Mouse (Mus musculus) hindbrain, embryonic 16.5 days (tissue): ENCODE data around the gene Zfp27. TPM values are rescaled to one million over a fixed set of nuclear protein-coding genes. Genes with fewer than 3 reads are reported as not detected.
"Not testable (repeated sequence)": the region's sequence is repeated elsewhere in the genome, so short reads cannot be mapped to it uniquely, and the experiment has no call there.

Source experiments
- ATAC-seq: fragments of 200-750 bp; cut with Nextera tagmentation; 2 replicates; pipeline ENCODE4 v1.8.0; 2017; ENCODE audit warnings: moderate TSS enrichment, moderate library complexity
- H3K27ac ChIP-seq: fragments of 300-500 bp; sonication (generic); 2 replicates; pipeline ENCODE4 v1.5.1; 2014; ENCODE audit warnings: low read depth, mild to moderate bottlenecking, control low read depth, low read length, moderate library complexity
- H3K27me3 ChIP-seq: fragments of 300-500 bp; sonication (generic); replicated peaks from 2 replicates; pipeline ENCODE4 v1.6.1; 2014; ENCODE audit warnings: low read length; ENCODE audit not compliant: control insufficient read depth, insufficient read depth
- H3K36me3 ChIP-seq: fragments of 300-500 bp; sonication (generic); 2 replicates; pipeline ENCODE4 v1.6.1; 2014; ENCODE audit warnings: mild to moderate bottlenecking, low read length, moderate library complexity, mixed read lengths; ENCODE audit not compliant: control insufficient read depth, insufficient read depth
- H3K4me1 ChIP-seq: fragments of 300-500 bp; sonication (generic); 2 replicates; pipeline ENCODE4 v1.6.1; 2014; ENCODE audit warnings: low read depth, low read length; ENCODE audit not compliant: control insufficient read depth, insufficient read depth
- H3K4me2 ChIP-seq: fragments of 300-500 bp; sonication (generic); 2 replicates; pipeline ENCODE4 v1.6.1; 2014; ENCODE audit warnings: mild to moderate bottlenecking, low read length, control low read depth, moderate library complexity
- H3K4me3 ChIP-seq: fragments of 300-500 bp; sonication (generic); 2 replicates; pipeline ENCODE4 v1.5.1; 2014; ENCODE audit warnings: mild to moderate bottlenecking, low read length, control low read depth, moderate library complexity
- H3K9ac ChIP-seq: fragments of 300-500 bp; sonication (generic); 2 replicates; pipeline ENCODE4 v1.6.1; 2014; ENCODE audit warnings: low read depth, mild to moderate bottlenecking, control low read depth, low read length, moderate library complexity
- H3K9me3 ChIP-seq: fragments of 300-500 bp; sonication (generic); 2 replicates; pipeline ENCODE4 v1.6.1; 2014; ENCODE audit warnings: mild to moderate bottlenecking, low read length, moderate library complexity; ENCODE audit not compliant: control insufficient read depth
- WGBS: fragments of 180-500 bp; shearing (Covaris S2); extraction: QIAGEN DNeasy Blood & Tissue Kit; methylation state at CpG from one replicate; pipeline ENCODE4 v1.1.7; 2014; 5-methylcytosine and 5-hydroxymethylcytosine counted together
- polyA plus RNA-seq: library from polyadenylated mRNA; unstranded; fragments of >200 nt; fragmentation: Nextera tagmentation; extraction: Ambion mirVana; gene quantifications from 2 replicates; pipeline ENCODE4 v1.2.1, GENCODE M21; 2015

Gene Zfp27
- polyA plus RNA-seq, 1 experiment from 2014 or later, result 12.9 TPM

DNA sequence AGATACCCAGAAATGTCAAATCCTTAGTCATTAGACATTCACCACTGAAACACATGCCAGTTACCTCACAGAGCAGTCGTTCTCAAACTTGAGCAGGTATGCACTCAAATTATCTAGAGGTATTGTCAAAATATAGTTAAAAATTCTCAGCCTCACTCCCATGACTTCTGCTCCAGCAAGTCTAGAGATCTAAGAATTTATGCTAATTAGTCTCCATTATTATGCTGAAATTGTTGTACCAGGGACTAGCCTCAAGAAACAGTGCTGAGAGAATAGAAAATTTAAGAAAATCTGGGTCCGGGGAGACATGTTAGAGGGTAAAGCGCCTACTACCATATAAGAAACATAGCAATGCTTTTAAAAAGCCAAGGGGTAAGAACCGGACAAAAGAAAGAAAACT, 2.3 kb downstream of the Zfp27 start:
- H3K27me3 ChIP-seq, result no peaks in the 10 kb centered on the region
- no peak overlapping the region for H3K4me3 ChIP-seq
- H3K4me1 ChIP-seq, result peaks cover 2% of the 10 kb centered on the region
- H3K36me3 ChIP-seq, result peaks cover 28% of the 10 kb centered on the region
- 99% methylated on average over 4 of the region's 4 CpGs for WGBS
- H3K9me3 ChIP-seq, result no peaks in the 10 kb centered on the region
- ATAC-seq, result no peak
- H3K4me2 ChIP-seq, result no peak overlapping the region
- H3K9ac ChIP-seq, result no peak overlapping the region
- H3K27ac ChIP-seq, result no peak overlapping the region

DNA sequence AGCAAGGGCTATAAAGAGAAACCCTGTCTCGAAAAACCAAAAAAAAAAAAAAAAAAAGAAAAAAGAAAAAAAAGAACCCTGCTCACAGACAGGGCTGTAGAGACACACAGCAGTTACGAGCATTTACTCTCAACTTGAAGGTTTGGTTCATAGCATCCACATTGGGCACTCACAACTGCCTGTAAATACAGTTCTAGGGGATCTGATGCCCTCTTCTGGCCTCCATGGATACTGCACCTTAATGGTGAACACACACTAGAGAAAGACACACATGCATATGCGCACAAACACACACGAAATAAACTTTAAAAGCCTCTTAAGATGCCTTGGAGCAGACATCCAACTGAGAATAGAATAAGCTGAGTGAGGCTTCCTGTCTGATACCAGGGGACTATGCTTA, 8.0 kb downstream of the Zfp27 start:
- WGBS, result 99% methylated on average over 4 of the region's 4 CpGs
- H3K27me3 ChIP-seq, result no peaks in the 10 kb centered on the region
- H3K4me2 ChIP-seq, result no peak overlapping the region
- peaks cover 28% of the 10 kb centered on the region for H3K9me3 ChIP-seq
- no peak overlapping the region for H3K4me3 ChIP-seq
- peaks cover 80% of the 10 kb centered on the region for H3K36me3 ChIP-seq
- H3K9ac ChIP-seq, result no peak overlapping the region
- no peak for ATAC-seq
- no peaks in the 10 kb centered on the region for H3K4me1 ChIP-seq
- no peak overlapping the region for H3K27ac ChIP-seq

DNA sequence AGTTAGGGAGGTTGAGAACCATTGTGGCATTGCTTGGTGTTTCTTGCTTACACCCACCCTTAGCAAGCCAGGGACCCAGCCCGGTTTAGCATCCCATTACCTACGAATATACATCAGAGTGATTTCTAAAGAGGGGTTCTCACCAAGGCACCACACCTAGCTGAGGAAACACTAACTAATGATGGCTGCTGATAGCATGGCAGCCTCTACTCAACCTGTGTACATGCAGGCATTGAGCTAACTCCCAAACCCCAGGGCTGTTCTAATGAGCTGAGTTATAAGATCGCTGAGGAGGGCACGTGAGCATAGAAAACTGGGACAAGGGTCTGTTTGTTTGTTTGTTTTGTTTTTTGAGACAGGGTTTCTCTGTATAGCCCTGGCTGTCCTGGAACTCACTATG, 13.6 kb downstream of the Zfp27 start:
- H3K9ac ChIP-seq, result no peak overlapping the region
- peaks cover 81% of the 10 kb centered on the region for H3K36me3 ChIP-seq
- H3K27me3 ChIP-seq, result no peaks in the 10 kb centered on the region
- WGBS, result 98% methylated on average over 4 of the region's 4 CpGs
- no peak overlapping the region for H3K4me3 ChIP-seq
- no peaks in the 10 kb centered on the region for H3K4me1 ChIP-seq
- H3K9me3 ChIP-seq, result peaks cover 42% of the 10 kb centered on the region
- no peak overlapping the region for H3K4me2 ChIP-seq
- ATAC-seq, result no peak
- no peak overlapping the region for H3K27ac ChIP-seq

DNA sequence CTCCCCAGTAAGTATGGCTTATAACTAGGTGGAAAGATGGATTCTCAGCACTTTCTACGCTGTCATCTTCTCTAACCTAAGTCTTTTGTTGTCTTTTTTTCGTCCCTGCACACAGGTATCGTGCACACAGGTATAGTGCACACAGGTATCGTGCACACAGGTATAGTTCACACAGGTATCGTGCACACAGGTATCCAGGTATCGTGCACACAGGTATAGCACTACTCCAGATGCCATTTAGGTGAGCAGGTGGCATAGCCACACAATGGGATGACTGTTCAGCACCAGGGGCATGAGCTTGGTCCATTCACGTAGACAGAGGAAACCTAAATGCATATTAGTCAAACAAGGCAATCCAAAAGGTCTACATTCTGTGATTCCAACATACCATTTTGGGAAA, 15.9 kb downstream of the Zfp27 start:
- Histone ChIP-seq H3K9me3 (peaks cover 51% of the 10 kb centered on the region), H3K4me1 (no peaks in the 10 kb centered on the region), H3K27me3 (no peaks in the 10 kb centered on the region), H3K4me2 (no peak overlapping the region), H3K4me3 (no peak overlapping the region), H3K9ac (no peak overlapping the region), H3K27ac (no peak overlapping the region), H3K36me3 (peaks cover 59% of the 10 kb centered on the region)
- 97% methylated on average over 7 of the region's 7 CpGs for whole genome bisulfite sequencing
- ATAC-seq, result no peak

DNA sequence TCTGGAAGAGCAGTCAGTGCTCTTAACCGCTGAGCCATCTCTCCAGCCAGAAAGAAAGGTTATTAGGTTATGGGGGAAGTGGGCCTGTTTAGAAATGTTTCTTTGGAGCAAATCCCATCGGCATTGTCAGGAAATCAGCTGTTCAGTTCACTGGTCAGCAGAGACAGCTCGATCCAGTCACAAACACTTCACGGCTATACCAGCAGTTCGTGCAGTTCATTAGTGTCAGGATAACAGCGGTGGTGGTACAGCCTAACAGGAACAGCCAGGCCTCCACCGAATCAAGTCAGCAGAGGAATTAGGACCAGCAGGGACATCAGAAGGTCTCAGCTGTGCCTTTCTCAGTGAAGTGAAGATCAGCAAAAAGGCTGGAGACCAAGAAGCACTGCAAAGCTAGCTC, 25.5 kb downstream of the Zfp27 start:
- H3K9ac ChIP-seq, result no peak overlapping the region
- no peaks in the 10 kb centered on the region for H3K4me1 ChIP-seq
- ATAC-seq, result no peak
- H3K4me3 ChIP-seq, result no peak overlapping the region
- 92% methylated on average over 7 of the region's 7 CpGs for WGBS
- H3K9me3 ChIP-seq, result peaks cover 11% of the 10 kb centered on the region
- peaks cover 20% of the 10 kb centered on the region for H3K36me3 ChIP-seq
- no peak overlapping the region for H3K4me2 ChIP-seq
- no peaks in the 10 kb centered on the region for H3K27me3 ChIP-seq
- H3K27ac ChIP-seq, result no peak overlapping the region

DNA sequence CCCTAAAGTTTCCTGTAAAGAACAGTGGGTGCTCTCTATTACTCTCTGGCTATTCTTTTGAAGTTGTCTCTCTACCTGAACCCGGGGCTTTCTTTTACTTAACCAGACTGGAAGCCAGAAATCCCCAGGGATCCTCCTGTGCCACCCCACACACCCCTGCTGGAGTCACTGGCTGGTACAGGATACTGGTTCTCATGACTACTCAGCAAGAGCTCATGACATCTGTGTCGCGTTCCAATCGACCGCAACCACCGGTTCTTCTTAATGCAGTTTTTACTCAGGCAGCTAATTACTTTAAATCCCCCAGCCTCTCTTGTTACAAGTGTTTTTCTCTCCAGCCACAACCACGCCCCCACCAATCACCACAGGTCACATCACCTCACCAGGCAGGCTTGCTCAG, 26.3 kb downstream of the Zfp27 start:
- no peak for ATAC-seq
- no peak overlapping the region for H3K27ac ChIP-seq
- no peaks in the 10 kb centered on the region for H3K4me1 ChIP-seq
- H3K4me2 ChIP-seq, result no peak overlapping the region
- H3K27me3 ChIP-seq, result no peaks in the 10 kb centered on the region
- H3K9ac ChIP-seq, result no peak overlapping the region
- peaks cover 20% of the 10 kb centered on the region for H3K9me3 ChIP-seq
- peaks cover 29% of the 10 kb centered on the region for H3K36me3 ChIP-seq
- 79% methylated on average over 7 of the region's 7 CpGs for WGBS
- no peak overlapping the region for H3K4me3 ChIP-seq

DNA sequence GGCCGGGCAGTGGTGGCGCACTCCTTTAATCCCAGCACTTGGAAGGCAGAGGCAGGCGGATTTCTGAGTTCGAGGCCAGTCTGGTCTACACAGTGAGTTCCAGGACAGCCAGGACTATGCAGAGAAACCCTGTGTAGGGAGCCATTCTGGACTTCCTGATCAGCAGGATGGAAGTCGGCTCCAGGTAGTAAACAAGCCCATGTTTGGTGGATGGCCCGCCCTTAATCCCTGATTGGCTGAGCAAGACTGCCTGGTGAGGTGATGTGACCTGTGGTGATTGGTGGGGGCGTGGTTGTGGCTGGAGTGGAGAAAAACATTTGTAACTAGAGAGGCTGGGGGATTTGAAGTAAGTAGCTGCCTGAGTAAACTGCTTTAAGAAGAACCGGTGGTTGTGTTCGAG, 28.8 kb downstream of the Zfp27 start:
- H3K27me3 ChIP-seq, H3K4me2 ChIP-seq, ATAC-seq, H3K9ac ChIP-seq, H3K27ac ChIP-seq, H3K4me1 ChIP-seq, H3K4me3 ChIP-seq: not testable (repeated sequence)
- peaks cover 27% of the 10 kb centered on the region for H3K9me3 ChIP-seq
- WGBS, result 95% methylated on average over 9 of the region's 9 CpGs
- peaks cover 45% of the 10 kb centered on the region for H3K36me3 ChIP-seq

DNA sequence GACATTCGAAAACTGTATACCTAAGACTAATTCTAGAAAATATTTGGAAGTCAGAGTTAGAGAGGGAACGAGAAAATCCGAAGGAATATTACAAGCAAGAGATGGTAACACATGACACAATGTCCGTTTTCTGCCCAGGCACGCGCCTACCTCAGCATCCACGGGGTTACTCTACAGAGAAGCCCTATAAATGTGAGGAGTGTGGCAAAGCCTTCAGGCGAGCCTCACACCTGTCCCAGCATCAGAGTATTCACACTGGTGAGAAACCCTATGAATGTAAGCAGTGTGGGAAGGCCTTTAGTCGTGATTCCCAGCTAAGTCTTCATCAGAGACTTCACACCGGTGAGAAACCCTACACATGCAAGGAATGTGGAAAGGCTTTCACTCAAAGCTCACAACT, 32.1 kb downstream of the Zfp27 start:
- Histone ChIP-seq H3K4me3 (no peak overlapping the region), H3K4me1 (no peaks in the 10 kb centered on the region), H3K27ac (no peak overlapping the region), H3K36me3 (peaks cover 45% of the 10 kb centered on the region), H3K9me3 (peaks cover 37% of the 10 kb centered on the region), H3K9ac (no peak overlapping the region), H3K4me2 (no peak overlapping the region), H3K27me3 (no peaks in the 10 kb centered on the region)
- WGBS, result 92% methylated on average over 10 of the region's 10 CpGs
- no peak for ATAC-seq

DNA sequence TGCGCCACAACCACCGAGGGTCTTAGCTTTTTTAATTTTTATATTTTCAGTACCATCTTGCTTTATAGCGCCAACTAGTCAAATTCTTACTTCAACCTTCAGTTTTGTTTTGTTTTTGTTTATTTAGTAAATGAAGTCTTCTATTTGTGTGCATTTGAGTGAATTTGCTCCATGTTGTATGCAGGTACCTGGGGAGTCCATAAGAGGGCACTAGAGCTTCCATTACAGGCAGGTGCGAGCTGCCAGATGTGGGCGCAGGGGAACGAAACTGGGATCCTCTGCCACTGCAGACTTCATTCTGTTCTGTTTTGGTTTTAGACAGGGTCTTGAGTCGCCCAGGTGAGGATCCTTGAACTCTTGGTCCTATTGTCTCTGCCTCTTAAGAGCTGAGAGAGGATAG, 44.7 kb downstream of the Zfp27 start:
- no peak overlapping the region for H3K27ac ChIP-seq
- H3K4me1 ChIP-seq, result peaks cover 6% of the 10 kb centered on the region
- H3K36me3 ChIP-seq, result 0 out of 2 replicates have a peak, but pooled peaks cover 3% of the 10 kb centered on the region
- no peak overlapping the region for H3K4me3 ChIP-seq
- peaks cover 2% of the 10 kb centered on the region; the same call in 1 of the 2 replicates for H3K9me3 ChIP-seq
- no peaks in the 10 kb centered on the region for H3K27me3 ChIP-seq
- H3K4me2 ChIP-seq, result no peak overlapping the region
- no peak overlapping the region for H3K9ac ChIP-seq
- WGBS, result 89% methylated on average over 7 of the region's 7 CpGs
- ATAC-seq, result no peak
